Mouse (Mus musculus) layer of hippocampus, postnatal 36 days (tissue): ENCODE results near the gene Dlk1. TPM values are rescaled to one million over a fixed set of nuclear protein-coding genes. Genes with fewer than 3 reads are reported as not detected.
A peak's percentile ranks its signal among the peaks of the same experiment; 100 is the strongest.

Experiments used
- DNase-seq, 2 experiments: peaks; one replicate each; pipeline ENCODE4 v3.0.0; 2022
- total RNA-seq, 2 experiments: library from RNA; stranded (reverse); gene quantifications; 2 replicates each; pipeline ENCODE4 v1.2.3; 2021

Gene Dlk1
- total RNA-seq = 1 to 10 TPM; 3.5 to 5.5 TPM

GRCm38 (mm10) chr12:109452592-109452991 lies at the start of gene Dlk1:
Gene Dlk1 (plus strand): TSS chr12:109452823.
- DNase-seq = no peak

- DNase-seq = no peak
Measured at GRCm38 (mm10) chr12:109402943-109403342, 49.7 kb upstream of the Dlk1 start.

GRCm38 (mm10) chr12:109403752-109404151 lies 48.9 kb upstream of the Dlk1 start:
- no peak for DNase-seq

- no peak for DNase-seq
Measured at GRCm38 (mm10) chr12:109406018-109406417, 46.6 kb upstream of the Dlk1 start.

GRCm38 (mm10) chr12:109410723-109411122 lies 41.9 kb upstream of the Dlk1 start:
- DNase-seq = no peak

GRCm38 (mm10) chr12:109411172-109412070 lies 41.2 kb upstream of the Dlk1 start:
- DNase-seq = no peak

- no peak for DNase-seq
Measured at GRCm38 (mm10) chr12:109412071-109412440, 40.6 kb upstream of the Dlk1 start.

- no peak for DNase-seq
Measured at GRCm38 (mm10) chr12:109412675-109413074, 39.9 kb upstream of the Dlk1 start.

- no peak for DNase-seq
Measured at GRCm38 (mm10) chr12:109413321-109413720, 39.3 kb upstream of the Dlk1 start.

- no peak for DNase-seq
Measured at GRCm38 (mm10) chr12:109416681-109417080, 35.9 kb upstream of the Dlk1 start.

- DNase-seq = no peak
Measured at GRCm38 (mm10) chr12:109417476-109418201, 35.0 kb upstream of the Dlk1 start.

- no peak for DNase-seq
Measured at GRCm38 (mm10) chr12:109420006-109420405, 32.6 kb upstream of the Dlk1 start.

GRCm38 (mm10) chr12:109423163-109423562 lies 29.5 kb upstream of the Dlk1 start:
- DNase-seq = no peak

GRCm38 (mm10) chr12:109423716-109424429 lies 28.8 kb upstream of the Dlk1 start:
- DNase-seq = no peak

- no peak for DNase-seq
Measured at GRCm38 (mm10) chr12:109424753-109425332, 27.8 kb upstream of the Dlk1 start.

- DNase-seq = no peak
Measured at GRCm38 (mm10) chr12:109425982-109426381, 26.6 kb upstream of the Dlk1 start.

- no peak for DNase-seq
Measured at GRCm38 (mm10) chr12:109432475-109433130, 20.0 kb upstream of the Dlk1 start.

- DNase-seq = no peak
Measured at GRCm38 (mm10) chr12:109436367-109436807, 16.2 kb upstream of the Dlk1 start.

GRCm38 (mm10) chr12:109436852-109437251 lies 15.8 kb upstream of the Dlk1 start:
- DNase-seq = no peak

- DNase-seq = peak; percentile 73 to 74
Measured at GRCm38 (mm10) chr12:109437559-109438350, 14.9 kb upstream of the Dlk1 start.

GRCm38 (mm10) chr12:109438383-109438782 lies 14.2 kb upstream of the Dlk1 start:
- DNase-seq = no peak
